Mouse (Mus musculus): ENCODE results near the gene Blnk. TPM values are rescaled to one million over a fixed set of nuclear protein-coding genes. Genes with fewer than 3 reads are reported as not detected.

The Blnk gene
- total RNA-seq, 2 experiments from 2014 or later = 5.1 to 5.4 TPM

DNA sequence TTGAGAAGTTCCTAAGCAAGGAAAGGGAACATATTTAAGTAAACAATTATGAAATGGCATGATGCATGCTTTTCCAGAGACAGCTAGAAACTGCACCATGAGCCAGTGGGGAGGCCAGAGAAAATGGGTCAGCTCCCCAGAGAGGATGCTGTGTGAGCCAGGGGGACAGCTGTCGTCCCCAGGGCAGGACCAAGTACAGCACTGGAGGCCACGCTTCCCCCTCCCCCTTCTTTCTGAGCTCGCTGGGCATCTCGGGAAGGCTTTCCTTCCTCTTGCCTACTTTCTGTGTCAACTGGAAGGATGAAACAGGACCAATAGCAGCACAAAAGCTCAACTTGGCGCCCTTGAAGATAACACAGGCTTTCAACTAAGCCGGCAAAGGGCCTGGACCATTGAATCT is 13.0 kb upstream of the Blnk start:
- intact Hi-C loops (cut with DNase I) = no loop called here
- DNase-seq (ENCODE audit: low spot score in 2 of 2) = no peak

DNA sequence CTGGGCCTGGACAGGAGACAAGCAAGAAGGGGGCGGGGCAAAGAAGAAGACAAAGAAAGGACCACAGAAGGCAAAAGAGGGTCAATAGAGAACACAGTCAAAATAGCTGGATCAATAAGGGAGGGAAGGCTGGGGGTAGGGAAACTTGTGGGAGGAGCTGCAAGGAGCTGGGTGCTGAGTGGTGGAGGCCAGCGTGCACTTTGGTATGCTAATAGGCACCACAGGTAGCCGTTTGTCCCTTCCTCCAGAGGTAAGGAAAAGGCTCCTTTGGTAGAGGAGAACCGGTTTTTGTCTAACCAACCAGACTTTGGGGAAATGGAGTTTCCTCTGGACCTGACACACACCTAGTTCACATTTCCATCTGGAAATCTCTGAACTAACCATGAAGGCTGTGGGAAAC is 12.3 kb upstream of the Blnk start:
- intact Hi-C loops (cut with DNase I) = no loop called here
- DNase-seq (ENCODE audit: low spot score in 2 of 2) = no peak

GRCm38 (mm10) chr19:41003694-41004315 is 9.5 kb upstream of the Blnk start:
- no peak for DNase-seq (ENCODE audit: low spot score in 2 of 2)
- intact Hi-C loops (cut with DNase I) = no loop called here

GRCm38 (mm10) chr19:40999569-40999968 is 5.2 kb upstream of the Blnk start:
- intact Hi-C loops (cut with DNase I) = no loop called here
- DNase-seq (ENCODE audit: low spot score in 2 of 2) = no peak

GRCm38 (mm10) chr19:40998469-40999170 is 4.3 kb upstream of the Blnk start:
- intact Hi-C loops (cut with DNase I) = no loop called here
- DNase-seq (ENCODE audit: low spot score in 2 of 2) = no peak

GRCm38 (mm10) chr19:40996722-40997121 is 2.4 kb upstream of the Blnk start:
- intact Hi-C loops (cut with DNase I) = no loop called here
- no peak for DNase-seq (ENCODE audit: low spot score in 2 of 2)

- peak in 1 of 2 experiments; percentile 49 for DNase-seq (ENCODE audit: low spot score in 2 of 2)
- intact Hi-C loops (cut with DNase I) = no loop called here
Measured at GRCm38 (mm10) chr19:40995449-40996401, 1.4 kb upstream of the Blnk start.

GRCm38 (mm10) chr19:40994911-40995310 is 576 bp upstream of the Blnk start:
- no peak for DNase-seq (ENCODE audit: low spot score in 2 of 2)
- intact Hi-C loops (cut with DNase I) = no loop called here

DNA sequence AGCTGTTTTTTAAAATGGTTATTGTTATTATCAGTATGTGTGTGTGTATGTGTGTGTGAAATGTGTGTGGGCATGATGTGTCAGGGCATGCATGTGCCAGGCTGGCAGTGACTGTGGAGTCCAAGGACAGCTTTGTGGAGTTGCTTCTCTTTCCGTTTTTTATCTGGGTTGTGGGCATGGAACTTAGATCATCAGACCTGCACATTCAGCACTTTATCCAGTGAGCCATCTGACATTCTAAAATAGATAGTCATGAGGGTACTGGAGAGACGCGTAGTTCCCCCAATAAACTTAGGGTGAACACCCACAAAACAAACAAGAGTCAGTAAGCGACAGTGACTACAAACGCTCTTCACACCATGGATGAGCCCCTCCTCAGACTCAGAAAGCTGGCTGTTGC is 979 bp downstream of the Blnk start:
- intact Hi-C loops (cut with DNase I) = no loop called here
- no peak for DNase-seq (ENCODE audit: low spot score in 2 of 2)

- no peak for DNase-seq (ENCODE audit: low spot score in 2 of 2)
- intact Hi-C loops (cut with DNase I) = no loop called here
Measured at GRCm38 (mm10) chr19:40992517-40993044, 1.8 kb downstream of the Blnk start.

- intact Hi-C loops (cut with DNase I) = no loop called here
- DNase-seq (ENCODE audit: low spot score in 2 of 2) = no peak
Measured at GRCm38 (mm10) chr19:40992096-40992495, 2.2 kb downstream of the Blnk start.

GRCm38 (mm10) chr19:40991626-40992025 is 2.7 kb downstream of the Blnk start:
- intact Hi-C loops (cut with DNase I) = no loop called here
- no peak for DNase-seq (ENCODE audit: low spot score in 2 of 2)

DNA sequence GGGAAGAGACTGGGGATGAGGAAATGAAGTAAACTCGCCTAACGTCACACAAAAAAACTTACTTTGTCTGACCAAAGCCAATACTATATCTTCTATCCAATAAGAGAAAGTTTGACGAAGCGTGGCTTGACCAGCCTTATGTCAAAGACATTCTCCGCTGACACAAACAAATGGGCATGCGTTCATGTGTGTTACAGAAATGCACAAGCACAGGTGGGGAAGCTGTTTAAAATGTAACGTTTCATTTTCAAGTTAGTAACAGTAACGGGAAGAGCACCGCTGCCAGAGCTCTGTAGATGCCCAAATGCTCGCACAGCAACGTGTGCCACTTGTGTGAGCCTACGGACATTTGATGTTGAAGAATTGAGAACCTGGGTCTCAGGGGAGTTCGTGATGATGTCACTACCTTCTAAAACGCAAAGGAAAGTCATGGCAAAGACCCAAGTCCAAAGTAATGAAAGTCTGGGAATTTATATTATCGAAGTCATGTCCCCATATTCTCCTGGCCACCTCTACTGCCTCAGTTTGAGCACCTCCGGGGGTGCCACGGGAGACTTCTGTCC is 3.5 kb downstream of the Blnk start:
- intact Hi-C loops (cut with DNase I) = no loop called here
- DNase-seq (ENCODE audit: low spot score in 2 of 2) = no peak

DNA sequence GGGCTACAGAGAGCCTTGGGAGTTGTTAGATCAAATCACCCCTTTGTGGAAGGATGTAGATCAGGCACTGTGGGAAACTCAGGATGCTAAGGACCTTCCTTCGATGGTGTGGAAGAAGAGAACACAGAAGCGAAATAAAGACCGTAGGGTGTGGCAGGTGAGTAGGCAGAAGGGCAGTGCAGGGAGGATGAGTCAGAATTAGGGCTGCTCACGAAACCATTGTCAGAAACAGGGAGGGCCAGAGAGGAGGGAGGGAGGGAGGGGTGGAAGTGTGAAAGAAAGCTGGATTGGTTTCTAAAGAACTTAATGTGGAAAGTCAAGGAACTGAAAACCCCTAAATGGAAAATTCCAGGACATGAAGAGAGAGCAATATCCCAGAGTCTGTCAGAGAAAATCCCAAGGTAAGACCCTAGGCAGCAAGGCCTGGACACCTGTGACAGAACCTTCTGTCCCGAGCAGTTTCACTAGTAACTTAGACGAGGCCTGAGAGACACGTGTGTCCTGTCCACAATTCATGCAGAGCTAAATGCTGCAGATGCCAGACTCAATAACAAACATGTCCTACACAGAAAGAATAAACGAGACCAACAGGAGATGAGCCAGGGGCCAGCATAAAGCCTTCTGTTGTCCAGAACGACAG is 4.3 kb downstream of the Blnk start:
- intact Hi-C loops (cut with DNase I) = no loop called here
- no peak for DNase-seq (ENCODE audit: low spot score in 2 of 2)

- no peak for DNase-seq (ENCODE audit: low spot score in 2 of 2)
- intact Hi-C loops (cut with DNase I) = no loop called here
Measured at GRCm38 (mm10) chr19:40988856-40989255, 5.5 kb downstream of the Blnk start.

- intact Hi-C loops (cut with DNase I) = no loop called here
- DNase-seq (ENCODE audit: low spot score in 2 of 2) = peak; percentile 43 to 64
Measured at GRCm38 (mm10) chr19:40984536-40984935, 9.8 kb downstream of the Blnk start.

DNA sequence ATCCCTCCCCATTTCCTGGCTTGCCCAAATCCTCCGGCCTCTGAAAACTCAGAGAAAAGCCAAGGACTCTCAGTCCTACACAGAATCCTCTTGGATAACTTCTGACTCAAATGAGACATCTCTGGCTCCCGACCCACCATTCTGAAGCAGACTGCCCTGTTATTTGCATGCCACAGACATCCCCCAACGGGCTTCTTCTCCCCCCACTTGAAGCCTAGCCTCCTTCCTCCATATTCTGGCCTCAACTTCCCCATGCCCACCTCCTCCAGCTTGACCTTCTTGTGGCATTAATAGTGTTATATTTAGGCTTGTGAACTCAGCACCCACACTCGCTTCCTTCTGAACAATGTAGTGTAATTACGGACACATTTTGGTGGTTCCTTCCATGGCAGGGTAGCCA is 13.7 kb downstream of the Blnk start:
- intact Hi-C loops (cut with DNase I) = no loop called here
- DNase-seq (ENCODE audit: low spot score in 2 of 2) = no peak

DNA sequence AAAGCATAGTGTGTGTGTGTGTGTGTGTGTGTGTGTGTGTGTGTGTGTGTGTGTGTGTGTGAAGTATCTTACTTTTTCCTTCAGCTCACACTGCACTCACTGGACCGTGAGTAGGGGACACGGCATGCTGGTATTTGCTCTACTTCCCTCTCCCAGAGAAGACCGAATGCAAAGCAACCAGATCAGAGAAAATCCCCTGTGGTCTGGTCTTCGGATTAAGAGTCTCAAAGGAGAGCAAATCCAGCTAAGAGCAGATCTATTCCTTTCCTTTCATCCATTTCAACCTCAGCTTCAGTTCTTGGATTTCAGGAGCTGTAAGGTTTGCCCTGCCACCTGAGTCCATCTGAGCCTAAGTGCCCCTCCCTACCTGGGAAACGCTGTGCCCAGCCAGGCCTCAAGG is 16.3 kb downstream of the Blnk start:
- DNase-seq (ENCODE audit: low spot score in 2 of 2) = no peak
- intact Hi-C loops (cut with DNase I) = no loop called here

Data from left cerebral cortex, postnatal 14 days (tissue).